Mouse (Mus musculus): ENCODE data around the gene Vcan. TPM values are rescaled to one million over a fixed set of nuclear protein-coding genes. Genes with fewer than 3 reads are reported as not detected.
"Not testable (repeated sequence)": the region's sequence is repeated elsewhere in the genome, so short reads cannot be mapped to it uniquely, and the experiment has no call there.

Vcan gene
- 10.9 and 18.4 TPM in 2 replicates for polyA plus RNA-seq (2012; rRNA removed)

DNA sequence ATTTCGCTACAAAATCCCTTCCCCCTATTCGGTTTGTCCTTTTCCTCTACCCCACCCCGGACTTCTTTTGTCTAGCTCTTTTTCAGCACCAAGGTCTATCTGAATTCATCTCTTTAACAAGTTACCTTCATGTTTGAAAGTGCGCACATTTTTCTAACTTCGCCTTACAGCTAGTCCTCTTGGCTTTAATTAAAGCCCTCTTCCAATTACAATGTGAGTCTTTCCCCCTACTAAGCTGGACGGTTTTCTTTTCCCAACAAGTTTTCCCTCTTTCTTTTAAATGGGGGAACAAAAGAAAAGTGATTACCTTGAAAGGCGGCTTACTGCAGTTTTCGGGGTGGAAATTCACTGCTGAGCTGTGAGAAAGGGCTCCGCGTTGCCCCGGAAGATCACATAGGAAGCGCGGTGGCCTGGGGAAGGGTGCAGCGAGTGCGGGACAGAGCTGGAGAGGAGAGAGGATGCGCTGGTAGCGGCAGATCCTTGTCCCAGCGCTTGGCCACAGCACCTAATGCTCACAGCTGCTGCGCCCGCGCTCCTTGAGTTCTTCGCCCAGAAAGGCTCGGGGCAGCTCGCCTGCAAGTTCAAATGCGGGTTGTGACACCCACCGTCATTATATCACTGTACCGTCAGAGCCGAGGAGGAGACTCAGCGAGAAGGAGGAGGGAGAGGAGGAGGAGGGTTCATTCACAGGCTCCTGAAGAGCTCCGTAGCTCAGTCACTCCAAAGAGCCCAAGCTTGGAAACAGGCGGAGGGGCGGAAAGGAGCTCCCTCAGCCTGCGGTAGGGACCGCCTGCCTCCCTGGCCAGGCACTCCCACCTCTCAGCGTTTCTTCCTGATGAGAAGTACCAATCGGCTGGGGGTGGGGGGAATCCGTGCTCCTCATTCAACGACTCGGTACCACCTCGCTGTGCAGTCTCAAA, at the start of gene Vcan:
TSS of gene Vcan (minus strand) at position 744 of the 920 bp plus-strand sequence.
- peak; percentile 8 to 38 for DNase-seq (ENCODE audit: extremely low spot score in 1 of 2, low spot score in 1 of 2)

GRCm38 (mm10) chr13:89791475-89791874, 49.2 kb upstream of the Vcan start:
- no peak for DNase-seq (ENCODE audit: extremely low spot score in 1 of 2, low spot score in 1 of 2)

DNA sequence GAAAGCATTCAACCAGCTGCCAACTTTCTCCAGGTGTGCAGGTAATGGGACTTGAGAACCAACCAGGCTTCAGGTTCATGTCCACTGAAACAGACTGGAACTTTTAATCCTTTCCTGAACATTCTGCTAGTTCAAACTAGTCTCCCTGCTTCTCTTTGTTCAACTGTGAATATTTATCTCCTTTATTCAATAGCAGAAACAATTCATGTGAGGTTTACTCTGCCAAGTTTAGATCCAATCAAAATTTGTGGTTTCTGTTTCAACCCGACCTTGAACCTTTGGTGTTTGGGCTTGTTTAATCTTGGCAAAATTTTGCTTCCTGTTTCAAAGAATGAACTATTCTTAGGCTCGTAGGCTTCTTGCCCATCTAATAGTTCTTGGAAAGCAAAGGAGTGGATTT, 40.6 kb upstream of the Vcan start:
- no peak for DNase-seq (ENCODE audit: extremely low spot score in 1 of 2, low spot score in 1 of 2)

- DNase-seq (ENCODE audit: extremely low spot score in 1 of 2, low spot score in 1 of 2), result no peak
Observed at GRCm38 (mm10) chr13:89780276-89780675, 38.0 kb upstream of the Vcan start.

- DNase-seq (ENCODE audit: extremely low spot score in 1 of 2, low spot score in 1 of 2), result peak; percentile 7 to 86
Observed at GRCm38 (mm10) chr13:89779208-89779911, 37.1 kb upstream of the Vcan start.

- no peak for DNase-seq (ENCODE audit: extremely low spot score in 1 of 2, low spot score in 1 of 2)
Observed at GRCm38 (mm10) chr13:89777764-89778163, 35.5 kb upstream of the Vcan start.

DNA sequence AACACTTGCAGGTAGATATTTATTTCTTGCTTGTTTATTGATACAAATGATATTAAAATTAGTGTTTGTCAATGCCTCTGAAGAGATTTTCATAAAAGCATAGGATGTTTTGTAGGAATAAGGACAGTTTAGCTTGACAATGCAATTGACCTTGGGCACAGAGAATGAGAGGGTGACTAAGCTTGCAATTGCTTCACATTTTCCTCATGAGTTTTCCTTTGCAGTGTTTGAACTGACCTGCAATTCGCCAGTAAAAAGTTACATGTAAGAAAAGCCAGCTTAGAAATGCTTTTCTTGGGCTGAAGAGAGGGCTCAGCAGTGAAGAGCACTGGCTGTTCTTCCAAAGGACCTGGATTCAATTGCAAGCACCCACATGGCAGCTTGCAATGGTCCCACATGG, 34.8 kb upstream of the Vcan start:
- DNase-seq (ENCODE audit: extremely low spot score in 1 of 2, low spot score in 1 of 2), result no peak

GRCm38 (mm10) chr13:89766551-89766950, 24.2 kb upstream of the Vcan start:
- DNase-seq (ENCODE audit: extremely low spot score in 1 of 2, low spot score in 1 of 2), result no peak

DNA sequence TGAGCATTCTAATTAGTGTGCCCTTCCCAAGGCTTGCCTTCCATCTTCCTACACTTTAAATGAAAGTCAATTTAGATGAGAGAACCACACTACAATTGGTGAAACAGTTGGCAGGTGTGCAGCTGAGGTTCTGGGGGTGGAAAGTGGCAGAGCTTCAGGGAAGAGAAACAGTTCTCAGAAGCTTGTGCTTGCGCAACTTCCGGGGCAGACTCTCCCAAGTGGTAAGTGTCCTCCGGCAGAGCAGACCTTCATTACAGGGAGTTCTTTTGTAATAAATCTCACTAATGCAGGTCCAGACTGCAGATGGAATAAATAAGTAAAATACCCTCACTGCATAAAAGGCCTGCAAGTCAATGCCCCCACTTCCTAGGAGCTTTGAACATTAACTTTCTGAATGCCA, 23.7 kb upstream of the Vcan start:
- DNase-seq (ENCODE audit: extremely low spot score in 1 of 2, low spot score in 1 of 2), result no peak

DNA sequence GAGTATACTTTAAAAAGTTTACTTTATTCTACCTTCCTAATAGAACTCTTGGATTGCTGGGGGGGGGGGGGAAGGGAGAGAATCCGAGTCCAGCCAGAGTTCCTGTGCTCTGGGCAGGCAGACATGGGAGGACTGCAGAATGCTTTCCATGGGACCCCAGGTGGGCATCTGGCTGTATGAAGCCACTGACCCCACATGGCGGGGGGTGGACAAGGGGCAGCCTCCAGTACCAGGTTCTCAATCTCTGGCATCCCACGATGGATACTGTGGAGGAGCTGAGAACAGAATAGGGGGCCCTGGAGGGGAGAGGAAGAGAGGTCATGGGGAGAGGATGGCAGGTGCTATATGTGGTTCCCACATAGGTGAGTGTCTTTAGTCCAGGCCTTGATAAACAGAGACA, 20.0 kb upstream of the Vcan start:
- no peak for DNase-seq (ENCODE audit: extremely low spot score in 1 of 2, low spot score in 1 of 2)

DNA sequence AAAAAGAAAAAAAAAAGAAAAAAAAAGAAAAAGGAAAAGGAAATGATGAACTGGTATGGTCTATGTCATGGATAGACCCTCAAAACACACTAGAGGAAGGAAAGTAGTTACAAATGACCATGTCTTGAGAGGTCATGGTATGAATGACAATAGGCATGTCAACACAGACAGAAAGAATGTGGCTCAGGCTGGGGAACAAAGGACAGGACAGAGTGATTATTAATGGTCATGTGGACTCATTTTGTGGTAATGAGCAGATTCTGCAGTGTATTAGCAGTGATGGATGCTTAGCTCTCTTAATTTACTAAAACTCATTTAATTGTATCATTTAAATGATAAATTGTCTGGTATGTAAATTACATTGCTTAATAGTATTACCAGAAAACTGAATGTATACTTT, 14.0 kb upstream of the Vcan start:
- DNase-seq (ENCODE audit: extremely low spot score in 1 of 2, low spot score in 1 of 2), result no peak

DNA sequence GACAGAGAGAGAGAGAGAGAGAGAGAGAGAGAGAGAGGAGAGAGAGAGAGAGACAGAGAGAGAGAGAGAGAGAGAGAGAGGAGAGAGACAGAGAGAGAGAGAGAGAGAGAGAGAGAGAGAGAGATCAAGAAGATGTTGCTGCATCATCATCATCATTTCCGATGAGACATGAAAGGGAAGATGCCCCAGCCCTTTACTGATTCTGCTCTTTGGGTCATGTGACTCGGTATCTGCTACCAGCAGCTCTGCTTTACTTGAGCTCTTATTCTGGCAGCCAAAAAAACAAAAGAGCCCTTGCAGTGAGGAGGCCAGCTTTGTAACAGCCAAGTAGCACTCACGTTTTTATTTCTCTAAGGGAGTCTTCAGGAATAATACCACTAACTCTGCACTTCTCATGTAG, 8.3 kb upstream of the Vcan start:
- DNase-seq (ENCODE audit: extremely low spot score in 1 of 2, low spot score in 1 of 2), result not testable (repeated sequence)

- DNase-seq (ENCODE audit: extremely low spot score in 1 of 2, low spot score in 1 of 2), result no peak
Observed at GRCm38 (mm10) chr13:89743201-89743600, 892 bp upstream of the Vcan start.

DNA sequence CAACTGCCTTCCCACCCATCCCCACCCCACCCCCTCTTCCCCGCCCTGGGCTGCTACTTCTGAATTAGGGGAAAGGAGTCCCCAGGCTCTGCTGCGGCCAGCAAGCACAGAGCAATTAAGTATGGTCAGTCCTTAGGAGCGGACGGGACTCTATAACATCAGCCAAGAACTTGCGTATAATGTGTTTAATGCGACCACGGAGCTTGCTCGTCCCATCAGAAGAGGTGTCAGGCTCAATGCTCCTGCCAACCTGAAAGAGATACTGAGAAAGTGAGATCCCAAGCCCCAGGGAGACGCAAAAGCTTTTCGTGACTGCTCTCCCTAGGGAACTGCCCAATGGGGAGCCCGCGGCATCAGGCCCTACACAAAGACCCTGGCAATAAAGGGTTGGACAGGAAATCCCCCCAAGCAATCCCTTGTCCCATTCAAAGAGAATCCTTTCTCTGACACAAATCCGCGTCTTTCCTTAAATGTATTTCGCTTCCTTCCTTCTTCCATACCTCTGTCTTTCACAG, 434 bp upstream of the Vcan start:
- DNase-seq (ENCODE audit: extremely low spot score in 1 of 2, low spot score in 1 of 2), result peak in 1 of 2 experiments; percentile 4

DNA sequence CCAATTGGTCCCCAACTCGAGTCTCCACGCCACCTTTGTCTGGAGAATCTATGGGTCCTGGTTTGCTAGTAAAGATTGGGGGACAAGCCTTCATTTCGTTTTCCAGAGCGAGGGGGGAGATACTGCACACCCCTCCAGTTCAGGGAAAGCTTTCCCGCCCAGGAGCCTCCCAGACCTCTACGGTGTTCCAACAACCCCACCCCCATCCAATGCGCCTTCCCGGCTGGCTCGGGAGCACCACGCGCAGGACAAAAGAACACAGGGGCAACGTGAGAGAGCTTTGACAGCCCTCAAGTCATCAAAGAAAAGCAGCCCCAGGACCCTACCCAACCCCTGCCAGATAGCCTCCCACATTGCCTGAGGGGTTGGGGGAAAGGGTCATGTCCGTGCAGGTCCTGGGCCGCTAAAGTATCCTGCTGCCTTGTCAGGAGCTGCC, 1.2 kb downstream of the Vcan start:
- DNase-seq (ENCODE audit: extremely low spot score in 1 of 2, low spot score in 1 of 2), result peak in 1 of 2 experiments; percentile 17

DNA sequence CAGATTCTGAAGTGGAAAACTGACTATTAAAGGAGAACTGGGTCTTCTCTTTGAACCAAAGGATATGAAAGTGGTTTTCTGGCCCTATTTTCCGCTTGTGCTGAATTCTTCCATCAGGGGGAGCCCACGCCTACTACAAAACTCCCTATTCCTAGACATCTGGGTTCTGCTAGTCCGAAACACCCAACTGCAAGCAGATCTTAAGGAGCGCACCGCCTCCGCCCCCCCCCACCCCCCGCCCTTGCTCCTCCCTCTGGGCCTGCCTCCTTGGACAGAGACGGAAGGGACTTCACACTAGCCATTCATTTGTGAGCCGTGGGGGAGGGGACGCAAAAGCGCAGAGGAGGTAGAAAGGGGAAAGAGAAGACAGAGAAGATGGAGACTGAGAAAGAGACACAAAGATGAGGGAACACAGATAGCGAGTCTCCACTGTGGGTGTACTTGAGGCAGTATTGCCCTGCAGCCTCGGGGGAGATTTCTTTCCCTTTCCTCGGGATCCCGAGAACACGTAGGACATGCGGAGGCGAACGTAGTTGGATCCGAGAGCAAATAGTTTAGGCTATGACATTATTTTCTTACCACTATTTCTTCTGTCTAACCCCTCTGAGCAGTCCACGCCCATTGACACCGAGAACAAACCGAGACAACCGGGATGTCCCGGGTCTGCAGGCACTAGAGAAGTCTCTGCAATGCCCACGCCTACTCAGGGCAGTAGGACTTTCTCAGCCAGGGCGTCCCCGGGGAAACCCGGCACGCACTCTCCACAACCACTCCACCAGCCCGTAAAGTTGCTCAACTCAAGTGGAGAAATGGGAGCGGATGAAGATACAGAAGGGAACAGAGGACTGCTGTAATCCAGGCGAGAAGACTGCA, 1.8 kb downstream of the Vcan start:
- peak; percentile 64 to 87 for DNase-seq (ENCODE audit: extremely low spot score in 1 of 2, low spot score in 1 of 2)

DNA sequence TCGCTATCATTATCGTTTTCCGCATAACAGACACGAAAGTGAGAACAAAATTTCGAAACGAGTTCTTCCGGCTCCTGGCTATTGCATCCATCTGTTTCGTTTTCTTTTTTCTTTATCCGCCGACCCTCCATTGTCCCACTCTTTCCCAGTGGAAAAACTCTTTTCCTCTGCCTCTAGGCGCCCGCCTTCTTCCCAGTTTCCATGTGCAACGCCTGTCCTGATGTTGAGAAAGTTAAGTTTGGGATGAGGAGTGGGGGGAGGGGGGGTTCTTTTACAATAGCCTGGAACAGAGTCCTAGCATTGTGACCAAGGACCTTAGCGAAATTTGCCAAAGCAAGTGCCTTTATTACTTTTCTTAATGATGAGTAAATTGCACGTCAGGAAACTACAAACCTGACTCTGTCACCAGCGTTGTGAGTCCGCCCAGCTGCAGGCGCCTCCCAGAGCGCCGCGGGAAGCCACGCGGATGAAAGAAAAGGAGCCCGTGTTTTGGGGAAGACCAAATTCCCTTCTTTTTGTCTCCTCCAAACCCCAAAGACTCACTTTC, 2.5 kb downstream of the Vcan start:
- peak in 1 of 2 experiments; percentile 11 for DNase-seq (ENCODE audit: extremely low spot score in 1 of 2, low spot score in 1 of 2)

- peak; percentile 35 to 61 for DNase-seq (ENCODE audit: extremely low spot score in 1 of 2, low spot score in 1 of 2)
Observed at GRCm38 (mm10) chr13:89738776-89739695, 3.3 kb downstream of the Vcan start.

GRCm38 (mm10) chr13:89738275-89738674, 4.0 kb downstream of the Vcan start:
- no peak for DNase-seq (ENCODE audit: extremely low spot score in 1 of 2, low spot score in 1 of 2)
